Mouse (Mus musculus) limb, embryonic 15.5 days (tissue): ENCODE results near the gene Nono. TPM values are rescaled to one million over a fixed set of nuclear protein-coding genes. Genes with fewer than 3 reads are reported as not detected.
A peak's percentile ranks its signal among the peaks of the same experiment; 100 is the strongest.

Source experiments
- ATAC-seq: fragments of 200-750 bp; cut with Nextera tagmentation; 2 replicates; pipeline ENCODE4 v1.8.0; 2017; ENCODE audit warnings: low read depth, moderate TSS enrichment; ENCODE audit not compliant: insufficient number of reproducible peaks, low FRiP score, low TSS enrichment
- H3K27ac ChIP-seq: fragments of 300-500 bp; sonication (generic); 2 replicates; pipeline ENCODE4 v1.5.1; 2015; ENCODE audit warnings: moderate library complexity, mild to moderate bottlenecking, inconsistent platforms
- H3K27me3 ChIP-seq: fragments of 300-500 bp; sonication (generic); 2 replicates; pipeline ENCODE4 v1.6.1; 2015; ENCODE audit warnings: inconsistent platforms
- H3K36me3 ChIP-seq: fragments of 300-500 bp; sonication (generic); 2 replicates; pipeline ENCODE4 v1.6.1; 2015; ENCODE audit warnings: inconsistent platforms
- H3K4me1 ChIP-seq: fragments of 300-500 bp; sonication (generic); 2 replicates; pipeline ENCODE4 v1.6.1; 2015; ENCODE audit warnings: inconsistent platforms
- H3K4me2 ChIP-seq: fragments of 300-500 bp; sonication (generic); 2 replicates; pipeline ENCODE4 v1.6.1; 2015; ENCODE audit warnings: mild to moderate bottlenecking, inconsistent platforms
- H3K4me3 ChIP-seq: fragments of 300-500 bp; sonication (generic); 2 replicates; pipeline ENCODE4 v1.5.1; 2015; ENCODE audit warnings: mild to moderate bottlenecking, inconsistent platforms
- H3K9ac ChIP-seq: fragments of 300-500 bp; sonication (generic); 2 replicates; pipeline ENCODE4 v1.6.1; 2015; ENCODE audit warnings: inconsistent platforms
- H3K9me3 ChIP-seq: fragments of 300-500 bp; sonication (generic); 2 replicates; pipeline ENCODE4 v1.6.1; 2016; ENCODE audit warnings: inconsistent platforms
- WGBS: fragments of 180-500 bp; shearing (Covaris S2); methylation state at CpG from one replicate; pipeline ENCODE4 v1.1.7; 2015; 5-methylcytosine and 5-hydroxymethylcytosine counted together
- polyA plus RNA-seq: library from polyadenylated mRNA; unstranded; fragments of >200 nt; fragmentation: Nextera tagmentation; extraction: Ambion mirVana; gene quantifications from 2 replicates; pipeline ENCODE4 v1.2.1, GENCODE M21; 2015

The Nono gene
- 342 and 352 TPM in 2 replicates for polyA plus RNA-seq

- WGBS: 23% methylated on average over 51 of the region's 51 CpGs
Measured at GRCm38 (mm10) chrX:101429142-101429949, at the start of gene Nono. Gene Nono (plus strand): TSS chrX:101429318.

DNA sequence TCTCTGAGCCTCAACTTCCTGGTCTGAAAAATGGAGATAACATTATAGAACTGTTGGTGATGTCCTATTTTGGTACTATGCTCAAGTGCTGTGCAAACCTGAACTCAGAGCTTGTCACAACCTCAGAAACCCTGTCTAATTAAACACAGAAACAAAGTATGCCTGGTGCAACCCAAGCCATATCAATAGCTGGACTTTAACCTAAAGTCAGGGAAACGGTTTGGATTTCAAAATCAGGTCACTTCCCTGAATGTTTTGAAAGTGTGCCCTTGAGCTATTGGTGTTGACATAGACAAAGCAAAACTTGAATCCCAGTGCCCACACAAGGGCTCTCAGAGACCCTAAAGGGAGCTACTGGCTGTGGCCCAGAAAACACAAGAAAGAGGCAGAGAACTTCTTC is 49.4 kb upstream of the Nono start:
- no peak overlapping the region for H3K9ac ChIP-seq
- peaks cover 47% of the 10 kb centered on the region for H3K27me3 ChIP-seq
- WGBS: 53% methylated on average over 1 of the region's 1 CpGs
- no peaks in the 10 kb centered on the region for H3K9me3 ChIP-seq
- H3K36me3 ChIP-seq: no peaks in the 10 kb centered on the region
- H3K4me3 ChIP-seq: no peak overlapping the region
- no peaks in the 10 kb centered on the region for H3K4me1 ChIP-seq
- H3K4me2 ChIP-seq: no peak overlapping the region
- ATAC-seq: no peak
- no peak overlapping the region for H3K27ac ChIP-seq

More at GRCm38 (mm10) chrX:101429142-101429949, at the start of gene Nono:
- Histone ChIP-seq H3K27me3 (no peaks in the 10 kb centered on the region), H3K4me2 (peak within 1 kb of the TSS; percentile 32), H3K27ac (peak within 1 kb of the TSS; percentile 92), H3K4me3 (peak within 1 kb of the TSS; percentile 55), H3K9me3 (no peaks in the 10 kb centered on the region), H3K4me1 (no peaks in the 10 kb centered on the region), H3K36me3 (no peaks in the 10 kb centered on the region), H3K9ac (peak within 1 kb of the TSS; percentile 61)
- ATAC-seq: peak; percentile 96

GRCm38 (mm10) chrX:101383455-101383854 is 45.7 kb upstream of the Nono start:
- Histone ChIP-seq H3K4me2 (no peak overlapping the region), H3K4me3 (no peak overlapping the region), H3K36me3 (no peaks in the 10 kb centered on the region), H3K9ac (no peak overlapping the region), H3K9me3 (no peaks in the 10 kb centered on the region), H3K4me1 (no peaks in the 10 kb centered on the region), H3K27me3 (peaks cover 74% of the 10 kb centered on the region), H3K27ac (no peak overlapping the region)
- WGBS: 38% methylated on average over 18 of the region's 18 CpGs
- no peak for ATAC-seq

- peak overlapping the region; percentile 40 for H3K4me2 ChIP-seq
- no peak for ATAC-seq
- peaks cover 68% of the 10 kb centered on the region for H3K27me3 ChIP-seq
- H3K27ac ChIP-seq: no peak overlapping the region
- WGBS: 26% methylated on average over 30 of the region's 32 CpGs
- H3K9ac ChIP-seq: no peak overlapping the region
- no peaks in the 10 kb centered on the region for H3K9me3 ChIP-seq
- H3K4me1 ChIP-seq: no peaks in the 10 kb centered on the region
- no peaks in the 10 kb centered on the region for H3K36me3 ChIP-seq
- H3K4me3 ChIP-seq: peak overlapping the region; percentile 22
Measured at GRCm38 (mm10) chrX:101384439-101385137, 44.5 kb upstream of the Nono start.

DNA sequence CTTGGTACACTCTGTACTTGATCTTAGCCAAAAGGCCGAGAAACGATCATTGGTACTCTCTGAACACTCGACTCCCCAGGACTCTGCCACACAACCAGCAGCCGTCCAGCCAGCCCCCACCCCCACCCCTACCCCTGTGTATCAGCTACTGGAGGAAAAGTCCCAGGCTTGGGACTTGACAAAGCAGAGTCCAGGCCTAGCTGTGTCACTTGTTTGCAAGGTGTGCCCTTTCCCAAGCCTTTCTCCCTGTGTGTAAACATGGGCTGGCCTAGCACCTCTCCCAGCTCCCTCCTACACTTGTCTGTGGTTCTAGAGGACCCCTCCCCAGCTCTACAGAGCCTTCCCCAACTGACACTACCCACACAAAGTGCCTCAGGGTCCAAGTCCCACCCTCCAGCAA is 42.9 kb upstream of the Nono start:
- 42% methylated on average over 4 of the region's 4 CpGs for WGBS
- H3K4me2 ChIP-seq: no peak overlapping the region
- H3K9me3 ChIP-seq: no peaks in the 10 kb centered on the region
- H3K27me3 ChIP-seq: peaks cover 61% of the 10 kb centered on the region
- no peaks in the 10 kb centered on the region for H3K4me1 ChIP-seq
- no peak overlapping the region for H3K9ac ChIP-seq
- H3K36me3 ChIP-seq: no peaks in the 10 kb centered on the region
- ATAC-seq: no peak
- no peak overlapping the region for H3K27ac ChIP-seq
- H3K4me3 ChIP-seq: no peak overlapping the region

- Histone ChIP-seq H3K27me3 (peaks cover 34% of the 10 kb centered on the region), H3K4me3 (no peak overlapping the region), H3K27ac (no peak overlapping the region), H3K9ac (no peak overlapping the region), H3K4me2 (no peak overlapping the region), H3K36me3 (no peaks in the 10 kb centered on the region), H3K4me1 (no peaks in the 10 kb centered on the region), H3K9me3 (no peaks in the 10 kb centered on the region)
- ATAC-seq: no peak
- WGBS: 73% methylated on average over 5 of the region's 5 CpGs
Measured at GRCm38 (mm10) chrX:101388866-101389537, 40.1 kb upstream of the Nono start.

DNA sequence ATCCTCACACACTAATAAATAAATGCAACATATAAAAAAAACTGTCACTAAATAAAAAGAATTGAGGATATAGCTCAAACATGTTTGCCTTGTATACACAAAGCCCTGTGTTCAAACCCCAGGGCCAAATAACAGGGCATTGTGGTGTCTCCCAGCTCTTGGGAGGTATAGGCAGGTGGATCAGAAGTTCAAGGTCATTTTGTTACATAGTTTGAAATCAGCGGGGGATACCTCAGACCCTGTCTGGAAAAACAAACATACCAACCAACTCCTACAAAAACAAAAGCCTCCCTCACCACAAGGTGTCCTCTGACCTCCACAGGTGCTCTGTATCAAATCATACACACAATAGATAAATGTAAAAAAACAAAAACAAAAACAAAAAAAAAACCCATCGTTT is 34.8 kb upstream of the Nono start:
- H3K9me3 ChIP-seq: no peaks in the 10 kb centered on the region
- H3K27me3 ChIP-seq: peaks cover 29% of the 10 kb centered on the region
- H3K4me3 ChIP-seq: no peak overlapping the region
- H3K4me2 ChIP-seq: no peak overlapping the region
- no peak overlapping the region for H3K9ac ChIP-seq
- H3K27ac ChIP-seq: no peak overlapping the region
- 61% methylated on average over 2 of the region's 2 CpGs for WGBS
- no peaks in the 10 kb centered on the region for H3K4me1 ChIP-seq
- no peak for ATAC-seq
- no peaks in the 10 kb centered on the region for H3K36me3 ChIP-seq

- Histone ChIP-seq H3K4me1 (no peaks in the 10 kb centered on the region), H3K4me2 (no peak overlapping the region), H3K4me3 (no peak overlapping the region), H3K27ac (no peak overlapping the region), H3K9me3 (no peaks in the 10 kb centered on the region), H3K9ac (no peak overlapping the region), H3K36me3 (no peaks in the 10 kb centered on the region), H3K27me3 (peaks cover 29% of the 10 kb centered on the region)
- 38% methylated on average over 11 of the region's 11 CpGs for WGBS
- no peak for ATAC-seq
Measured at GRCm38 (mm10) chrX:101396459-101396858, 32.7 kb upstream of the Nono start.

DNA sequence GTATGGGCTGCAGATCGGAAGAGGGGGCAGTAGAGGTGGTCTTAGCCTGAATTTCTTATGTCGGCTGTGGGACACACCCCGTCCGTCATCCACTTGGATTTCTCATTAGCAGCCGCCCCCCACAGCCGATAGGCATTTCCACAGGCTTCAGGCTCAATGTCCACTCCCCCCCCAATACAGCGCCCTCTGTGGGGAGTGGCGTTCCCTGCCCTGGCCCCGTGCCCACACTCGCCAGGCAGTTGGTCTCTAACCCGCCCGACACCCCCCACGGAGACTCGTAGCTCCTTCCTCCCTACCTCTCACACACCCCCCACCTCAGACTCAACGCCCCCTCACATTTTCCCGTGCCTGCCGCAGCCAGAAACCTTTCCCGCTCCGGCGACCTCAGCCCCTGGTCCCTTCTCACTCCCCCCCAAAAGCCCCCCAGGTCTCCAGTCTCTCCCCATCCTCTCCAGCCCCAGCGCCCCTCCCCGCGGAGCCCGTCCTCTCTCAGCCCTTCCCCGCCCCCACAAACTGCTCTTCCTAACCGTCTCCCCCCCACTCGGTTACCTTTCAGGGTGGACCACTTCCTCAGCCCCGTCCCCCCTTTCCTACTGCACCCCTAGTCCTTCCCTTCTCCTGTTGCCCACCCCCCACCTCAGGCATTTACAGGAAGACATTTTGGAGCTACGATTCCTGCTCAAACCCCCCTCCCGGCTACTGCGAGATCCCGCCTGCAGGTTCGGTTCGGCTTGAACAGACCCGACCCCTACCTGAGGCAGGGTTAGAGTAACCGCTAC is 10.0 kb upstream of the Nono start:
- ATAC-seq: no peak
- WGBS: 29% methylated on average over 34 of the region's 36 CpGs
- H3K4me1 ChIP-seq: peaks cover 14% of the 10 kb centered on the region
- H3K9ac ChIP-seq: peak overlapping the region; percentile 45
- peaks cover 3% of the 10 kb centered on the region; the same call in 1 of the 2 replicates for H3K27me3 ChIP-seq
- peak overlapping the region; percentile 68; the same call in 1 of the 2 replicates for H3K27ac ChIP-seq
- H3K9me3 ChIP-seq: no peaks in the 10 kb centered on the region
- peak overlapping the region; percentile 56 for H3K4me2 ChIP-seq
- H3K36me3 ChIP-seq: peaks cover 8% of the 10 kb centered on the region; the same call in 1 of the 2 replicates
- H3K4me3 ChIP-seq: peak overlapping the region; percentile 55

DNA sequence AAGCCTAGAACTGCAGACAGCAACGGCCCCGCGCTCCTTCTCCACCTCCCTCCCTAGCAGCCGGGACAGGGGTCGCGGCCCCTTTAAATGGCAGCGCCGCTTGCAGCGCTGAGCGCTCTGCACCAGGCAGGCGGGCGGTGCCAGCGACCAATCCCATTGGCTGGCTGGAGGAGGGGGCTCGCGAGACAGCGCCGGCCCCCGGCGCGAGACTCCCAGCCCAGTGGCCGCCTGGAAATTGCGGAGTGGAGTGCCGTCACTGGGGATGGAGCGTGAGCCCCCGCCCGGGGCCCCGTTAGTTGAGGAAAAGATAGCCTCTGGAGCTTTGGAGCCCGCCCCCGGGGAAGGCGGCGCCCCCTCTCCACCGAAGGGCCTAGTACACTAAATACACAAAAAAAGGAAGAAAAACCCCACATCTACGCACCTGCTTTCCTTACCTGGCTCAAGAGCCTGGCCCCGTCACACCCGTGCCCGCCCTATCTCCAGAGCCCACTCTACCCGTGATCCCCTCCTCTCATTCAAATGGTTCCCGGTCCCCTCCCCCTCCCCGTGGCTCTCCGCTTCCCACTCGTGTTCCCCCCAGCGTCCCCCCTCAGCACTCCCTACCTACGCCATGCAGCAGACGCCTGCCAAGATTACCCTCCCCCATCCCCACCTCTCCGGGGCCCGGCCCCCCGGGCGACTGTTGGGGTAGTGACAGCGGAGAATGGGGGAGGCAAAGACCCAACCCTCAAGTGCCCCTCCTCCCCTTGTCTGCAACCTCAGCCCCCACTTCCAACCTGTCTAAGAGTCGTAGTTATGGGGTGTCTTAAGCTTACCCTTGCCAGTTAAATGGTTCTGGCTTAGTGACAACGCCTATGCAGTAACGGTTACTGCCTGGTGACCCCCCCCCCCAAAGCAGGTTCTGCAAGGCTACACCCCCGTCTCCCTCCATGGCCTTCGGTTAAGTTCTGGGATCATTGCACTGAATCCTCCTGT is 9.1 kb upstream of the Nono start:
- peaks cover 6% of the 10 kb centered on the region; the same call in 1 of the 2 replicates for H3K36me3 ChIP-seq
- H3K9me3 ChIP-seq: no peaks in the 10 kb centered on the region

More for the DNA sequence above, 9.1 kb upstream of the Nono start:
- Histone ChIP-seq H3K4me3 (peak overlapping the region; percentile 55), H3K27ac (peak overlapping the region; percentile 77), H3K4me1 (peaks cover 14% of the 10 kb centered on the region), H3K4me2 (peak overlapping the region; percentile 56), H3K27me3 (peaks cover 3% of the 10 kb centered on the region; the same call in 1 of the 2 replicates), H3K9ac (peak overlapping the region; percentile 45)
- ATAC-seq: peak; percentile 94
- 17% methylated on average over 41 of the region's 54 CpGs for WGBS
